Mouse (Mus musculus) embryonic stem cell, embryonic (primary cell): ENCODE measurements around the gene Cenpf.

ENCODE experiments used
- CTCF ChIA-PET, 4 experiments: fragments of 300-600 bp in 2 of 4; fragments of 350-600 bp in 2 of 4; sonication (Branson Sonifier 250); formaldehyde crosslinking; loops; one replicate each; lab custom pipeline; 2022; ENCODE audit warnings: inconsistent platforms in 2 of 4; lab: Charles Lee
- POLR2A ChIA-PET, 4 experiments: fragments of 300-600 bp in 2 of 4; fragments of 350-600 bp in 2 of 4; sonication (Branson Sonifier 250); formaldehyde crosslinking; loops; one replicate each; lab custom pipeline; 2022; ENCODE audit warnings: antibody characterized with exemption in 4 of 4, inconsistent platforms in 1 of 4; lab: Charles Lee

Gene Cenpf

GRCm38 (mm10) chr1:189664873-189665144, 23.1 kb downstream of the Cenpf start:
- POLR2A ChIA-PET = interaction anchor here in 3 of 4 experiments (0.8 to 3.7 kb wide), 6 partner anchors 9 to 657 kb away, joined by 3 to 14 read pairs (median 4); partner anchors contain the start of gene Kctd3 (in 1 of the 3)
- CTCF ChIA-PET = interaction anchor here in 2 of 4 experiments (0.6 to 1.5 kb wide), 2 partner anchors 36 to 219 kb away, joined by 4 read pairs; no protein-coding TSS in a partner anchor

GRCm38 (mm10) chr1:189664061-189664872, 23.6 kb downstream of the Cenpf start:
- POLR2A ChIA-PET = interaction anchor here (0.5 to 3.7 kb wide), 9 partner anchors 9 to 1142 kb away, joined by 3 to 14 read pairs (median 3); partner anchors contain the start of gene Kctd3 (in 1 of the 4)
- CTCF ChIA-PET = interaction anchor here in 1 of 4 experiments (1.5 kb wide), 1 partner anchor 219 kb away, joined by 4 read pairs; no protein-coding TSS in a partner anchor

- ChIA-PET CTCF (interaction anchor here in 1 of 4 experiments (0.6 kb wide), 1 partner anchor 13 kb away, joined by 3 read pairs; no protein-coding TSS in a partner anchor), POLR2A (interaction anchor here in 1 of 4 experiments (1.9 to 3.7 kb wide), 2 partner anchors 10 to 11 kb away, joined by 12 to 14 read pairs; no protein-coding TSS in a partner anchor)
Measured at GRCm38 (mm10) chr1:189663437-189663836, 24.4 kb downstream of the Cenpf start.

GRCm38 (mm10) chr1:189661856-189662255, 26.0 kb downstream of the Cenpf start:
- CTCF ChIA-PET = no interaction called here
- POLR2A ChIA-PET = interaction anchor here in 1 of 4 experiments (3.7 kb wide), 1 partner anchor 9 kb away, joined by 14 read pairs; no protein-coding TSS in a partner anchor

- ChIA-PET CTCF (interaction anchor here in 1 of 4 experiments (0.6 kb wide), 1 partner anchor 772 kb away, joined by 3 read pairs; no protein-coding TSS in a partner anchor), POLR2A (interaction anchor here in 2 of 4 experiments (0.6 to 1.8 kb wide), 6 partner anchors 10 to 650 kb away, joined by 3 to 5 read pairs (median 4); partner anchors contain the start of genes Cenpf (in 1 of the 2) and Kctd3 (in 1 of the 2))
Measured at GRCm38 (mm10) chr1:189657406-189657805, 30.5 kb downstream of the Cenpf start.

- POLR2A ChIA-PET = interaction anchor here in 2 of 4 experiments (1.0 to 2.3 kb wide), 5 partner anchors 10 to 34 kb away, joined by 3 to 14 read pairs (median 4); partner anchors contain the start of gene Cenpf (in 1 of the 2)
- CTCF ChIA-PET = interaction anchor here in 2 of 4 experiments (0.6 to 0.7 kb wide), 2 partner anchors 58 to 1847 kb away, joined by 3 read pairs; no protein-coding TSS in a partner anchor
Measured at GRCm38 (mm10) chr1:189653746-189654145, 34.1 kb downstream of the Cenpf start.

- POLR2A ChIA-PET = interaction anchor here in 3 of 4 experiments (0.6 to 1.3 kb wide), 4 partner anchors 7 to 37 kb away, joined by 3 to 5 read pairs (median 4); no protein-coding TSS in a partner anchor
Measured at GRCm38 (mm10) chr1:189646597-189646996, 41.3 kb downstream of the Cenpf start.

GRCm38 (mm10) chr1:189645371-189645770, 42.5 kb downstream of the Cenpf start:
- CTCF ChIA-PET = no interaction called here
- POLR2A ChIA-PET = interaction anchor here in 1 of 4 experiments (1.3 kb wide), 1 partner anchor 24 kb away, joined by 3 read pairs; no protein-coding TSS in a partner anchor

More at GRCm38 (mm10) chr1:189646597-189646996, 41.3 kb downstream of the Cenpf start:
- CTCF ChIA-PET = no interaction called here

GRCm38 (mm10) chr1:189644700-189645345, 43.1 kb downstream of the Cenpf start:
- POLR2A ChIA-PET = interaction anchor here in 1 of 4 experiments (0.6 to 1.3 kb wide), 2 partner anchors 25 to 278 kb away, joined by 3 read pairs; no protein-coding TSS in a partner anchor
- CTCF ChIA-PET = no interaction called here

GRCm38 (mm10) chr1:189639581-189639980, 48.3 kb downstream of the Cenpf start:
- POLR2A ChIA-PET = interaction anchor here in 1 of 4 experiments (0.8 to 1.6 kb wide), 6 partner anchors 8 to 203 kb away, joined by 3 to 7 read pairs (median 3); partner anchors contain the start of gene Cenpf
- CTCF ChIA-PET = interaction anchor here in 3 of 4 experiments (0.6 to 1.6 kb wide), 3 partner anchors 11 to 612 kb away, joined by 3 to 7 read pairs (median 5); no protein-coding TSS in a partner anchor

- ChIA-PET POLR2A (interaction anchor here in 2 of 4 experiments (0.7 kb wide), 2 partner anchors 21 to 56 kb away, joined by 3 to 6 read pairs; no protein-coding TSS in a partner anchor), CTCF (no interaction called here)
Measured at GRCm38 (mm10) chr1:189633791-189634190, 54.1 kb downstream of the Cenpf start.

- ChIA-PET CTCF (interaction anchor here in 1 of 4 experiments (4.1 kb wide), 1 partner anchor 605 kb away, joined by 33 read pairs; no protein-coding TSS in a partner anchor), POLR2A (no interaction called here)
Measured at GRCm38 (mm10) chr1:189631906-189632675, 55.8 kb downstream of the Cenpf start.

- POLR2A ChIA-PET = no interaction called here
- CTCF ChIA-PET = interaction anchor here in 2 of 4 experiments (0.6 to 4.1 kb wide), 2 partner anchors 603 to 852 kb away, joined by 6 to 33 read pairs; no protein-coding TSS in a partner anchor
Measured at GRCm38 (mm10) chr1:189630026-189630425, 57.9 kb downstream of the Cenpf start.

- ChIA-PET POLR2A (interaction anchor here (0.5 to 1.5 kb wide), 14 partner anchors 10 to 1626 kb away, joined by 3 to 9 read pairs (median 4); partner anchors contain the start of gene Kctd3 (in 1 of the 4)), CTCF (interaction anchor here (0.6 to 4.1 kb wide), 49 partner anchors 9 to 1679 kb away, joined by 3 to 33 read pairs (median 4); no protein-coding TSS in a partner anchor)
Measured at GRCm38 (mm10) chr1:189627976-189628768, 59.7 kb downstream of the Cenpf start.

- CTCF ChIA-PET = no interaction called here
- POLR2A ChIA-PET = no interaction called here
Measured at GRCm38 (mm10) chr1:189624756-189625155, 63.1 kb downstream of the Cenpf start.
